Mouse (Mus musculus): Measurements from ENCODE around the gene Pdzrn4. TPM values are rescaled to one million over a fixed set of nuclear protein-coding genes. Genes with fewer than 3 reads are reported as not detected.
"Not testable (repeated sequence)": the region's sequence is repeated elsewhere in the genome, so short reads cannot be mapped to it uniquely, and the experiment has no call there.

Pdzrn4 gene
- polyA plus RNA-seq (2015; fragmentation: Nextera tagmentation; extraction: Ambion mirVana) = 0.02 TPM in 1 of 2 replicates, not detected in the other

DNA sequence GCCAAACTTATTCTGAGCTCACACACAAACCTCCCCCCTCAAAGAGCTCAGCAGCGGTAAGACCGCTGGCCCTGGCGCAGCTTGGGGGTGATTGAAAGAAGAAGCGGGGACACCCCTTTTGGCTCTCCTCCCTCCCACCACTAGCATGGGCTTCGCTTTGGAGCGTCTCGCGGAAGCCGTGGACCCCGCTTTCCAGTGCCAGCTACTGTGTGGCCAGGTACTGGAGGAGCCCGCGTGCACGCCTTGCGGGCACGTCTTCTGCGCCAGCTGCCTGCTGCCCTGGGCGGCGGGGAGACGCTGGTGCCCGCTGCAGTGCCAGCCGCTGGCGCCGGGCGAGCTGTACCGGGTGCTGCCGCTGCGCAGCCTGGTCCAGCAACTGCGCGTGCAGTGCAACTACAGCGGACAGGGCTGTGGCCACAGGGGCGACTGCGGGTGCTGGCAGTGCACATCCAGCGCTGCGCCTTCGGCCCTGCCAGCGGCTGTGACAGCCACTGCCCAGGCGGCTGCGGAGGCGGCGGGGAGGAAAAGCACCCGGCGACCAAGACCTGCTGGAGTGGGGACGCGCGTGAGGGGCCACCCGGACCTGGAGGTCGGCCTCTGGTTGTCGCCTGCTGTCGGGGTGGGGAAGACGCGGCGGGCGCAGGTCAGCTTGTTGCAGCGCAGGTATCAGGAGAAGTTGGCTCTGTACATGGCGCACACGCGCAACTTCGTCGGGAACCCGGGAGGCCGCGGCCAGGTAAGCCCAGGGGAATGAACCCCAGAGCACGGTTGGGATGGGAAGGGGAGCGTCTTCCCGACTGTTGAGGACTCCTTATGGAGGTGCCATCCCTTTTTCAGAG lies at the start of gene Pdzrn4:
Pdzrn4 (plus strand) TSS at position 112 of the 839 bp plus-strand sequence.
- Histone ChIP-seq H3K27ac (ENCODE audit: low read length) (no peak within 1 kb of the TSS), H3K4me1 (ENCODE audit: control insufficient read depth, low read depth, low read length) (no peaks in the 10 kb centered on the region), H3K9me3 (replicated peaks; ENCODE audit: control insufficient read depth, low read length) (no peaks in the 10 kb centered on the region), H3K4me3 (ENCODE audit: low read depth, low read length) (no peak within 1 kb of the TSS), H3K36me3 (ENCODE audit: control insufficient read depth, insufficient read depth) (no peaks in the 10 kb centered on the region), H3K27me3 (ENCODE audit: control insufficient read depth, insufficient read depth, low read depth, low read length) (peaks cover 19% of the 10 kb centered on the region), H3K9ac (ENCODE audit: low read depth, low read length) (no peak within 1 kb of the TSS), H3K4me2 (ENCODE audit: low read depth, low read length) (no peak within 1 kb of the TSS)
- no peak for ATAC-seq (ENCODE audit: low read depth)
- WGBS (ENCODE audit: insufficient replicate concordance) = 2% methylated on average over 65 of the region's 65 CpGs

GRCm38 (mm10) chr15:92347426-92347825 lies 49.3 kb upstream of the Pdzrn4 start:
- 39% methylated on average over 4 of the region's 4 CpGs for WGBS (ENCODE audit: insufficient replicate concordance)

DNA sequence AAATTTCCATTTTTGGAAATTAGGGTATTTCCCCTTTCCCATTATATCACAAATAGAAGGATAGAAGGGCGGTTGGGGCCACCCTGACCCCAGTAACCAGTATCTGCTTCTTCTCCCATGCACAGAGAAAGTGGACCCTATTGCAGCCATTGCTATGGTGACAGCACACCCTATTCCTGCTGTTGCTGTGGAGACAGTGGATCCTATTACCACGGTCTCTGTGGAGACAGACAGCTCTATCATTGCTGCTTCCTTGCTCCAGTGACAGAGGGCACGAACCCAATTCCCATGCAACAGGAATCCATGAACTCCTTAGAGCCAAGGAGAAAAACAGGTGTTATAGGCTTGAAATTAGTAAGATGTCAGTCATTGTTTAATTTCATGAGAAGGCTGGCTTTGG lies 48.8 kb upstream of the Pdzrn4 start:
- Histone ChIP-seq H3K9ac (ENCODE audit: low read depth, low read length) (no peak overlapping the region), H3K27me3 (ENCODE audit: control insufficient read depth, insufficient read depth, low read depth, low read length) (no peaks in the 10 kb centered on the region), H3K4me1 (ENCODE audit: control insufficient read depth, low read depth, low read length) (no peaks in the 10 kb centered on the region; the same call in 1 of the 2 replicates), H3K36me3 (ENCODE audit: control insufficient read depth, insufficient read depth) (no peaks in the 10 kb centered on the region), H3K27ac (ENCODE audit: low read length) (no peak overlapping the region), H3K4me3 (ENCODE audit: low read depth, low read length) (no peak overlapping the region), H3K4me2 (ENCODE audit: low read depth, low read length) (no peak overlapping the region), H3K9me3 (replicated peaks; ENCODE audit: control insufficient read depth, low read length) (no peaks in the 10 kb centered on the region)
- 40% methylated on average over 3 of the region's 3 CpGs for WGBS (ENCODE audit: insufficient replicate concordance)
- no peak for ATAC-seq (ENCODE audit: low read depth)

More at GRCm38 (mm10) chr15:92347426-92347825, 49.3 kb upstream of the Pdzrn4 start:
- Histone ChIP-seq H3K36me3 (ENCODE audit: control insufficient read depth, insufficient read depth) (no peaks in the 10 kb centered on the region), H3K27me3 (ENCODE audit: control insufficient read depth, insufficient read depth, low read depth, low read length) (no peaks in the 10 kb centered on the region), H3K4me2 (ENCODE audit: low read depth, low read length) (no peak overlapping the region), H3K9ac (ENCODE audit: low read depth, low read length) (no peak overlapping the region), H3K27ac (ENCODE audit: low read length) (no peak overlapping the region), H3K4me3 (ENCODE audit: low read depth, low read length) (no peak overlapping the region), H3K4me1 (ENCODE audit: control insufficient read depth, low read depth, low read length) (no peaks in the 10 kb centered on the region; the same call in 1 of the 2 replicates), H3K9me3 (replicated peaks; ENCODE audit: control insufficient read depth, low read length) (no peaks in the 10 kb centered on the region)
- no peak for ATAC-seq (ENCODE audit: low read depth)

DNA sequence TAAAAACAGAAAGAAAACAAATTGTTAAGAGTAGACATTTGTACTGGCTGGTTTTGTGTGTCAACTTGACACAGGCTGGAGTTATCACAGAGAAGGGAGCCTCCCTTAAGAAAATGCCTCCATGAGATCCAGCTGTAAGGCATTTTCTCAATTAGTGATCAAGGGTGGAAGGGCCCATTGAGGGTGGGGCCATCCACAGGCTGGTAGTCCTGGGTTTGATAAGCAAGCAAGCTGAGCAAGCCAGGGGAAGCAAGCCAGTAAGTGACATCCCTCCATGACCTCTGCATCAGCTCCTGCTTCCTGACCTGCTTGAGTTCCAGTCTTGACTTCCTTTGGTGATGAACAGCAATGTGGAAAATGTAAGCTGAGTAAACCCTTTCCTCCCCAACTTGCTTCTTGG lies 48.2 kb upstream of the Pdzrn4 start:
- H3K4me3 ChIP-seq (ENCODE audit: low read depth, low read length); H3K4me1 ChIP-seq (ENCODE audit: control insufficient read depth, low read depth, low read length); ATAC-seq (ENCODE audit: low read depth); H3K27me3 ChIP-seq (ENCODE audit: control insufficient read depth, insufficient read depth, low read depth, low read length); H3K4me2 ChIP-seq (ENCODE audit: low read depth, low read length); H3K9me3 ChIP-seq (replicated peaks; ENCODE audit: control insufficient read depth, low read length); H3K9ac ChIP-seq (ENCODE audit: low read depth, low read length); H3K27ac ChIP-seq (ENCODE audit: low read length); H3K36me3 ChIP-seq (ENCODE audit: control insufficient read depth, insufficient read depth): not testable (repeated sequence)

- Histone ChIP-seq H3K27me3 (ENCODE audit: control insufficient read depth, insufficient read depth, low read depth, low read length) (no peaks in the 10 kb centered on the region), H3K4me3 (ENCODE audit: low read depth, low read length) (no peak overlapping the region), H3K27ac (ENCODE audit: low read length) (no peak overlapping the region), H3K36me3 (ENCODE audit: control insufficient read depth, insufficient read depth) (no peaks in the 10 kb centered on the region), H3K9ac (ENCODE audit: low read depth, low read length) (no peak overlapping the region), H3K9me3 (replicated peaks; ENCODE audit: control insufficient read depth, low read length) (no peaks in the 10 kb centered on the region), H3K4me1 (ENCODE audit: control insufficient read depth, low read depth, low read length) (no peaks in the 10 kb centered on the region), H3K4me2 (ENCODE audit: low read depth, low read length) (no peak overlapping the region)
- no peak for ATAC-seq (ENCODE audit: low read depth)
- 43% methylated on average over 6 of the region's 6 CpGs for WGBS (ENCODE audit: insufficient replicate concordance)
Measured at GRCm38 (mm10) chr15:92364153-92364552, 32.5 kb upstream of the Pdzrn4 start.

- no peaks in the 10 kb centered on the region for H3K9me3 ChIP-seq (replicated peaks; ENCODE audit: control insufficient read depth, low read length)
- H3K27ac ChIP-seq (ENCODE audit: low read length) = no peak overlapping the region
- H3K4me2 ChIP-seq (ENCODE audit: low read depth, low read length) = no peak overlapping the region
- H3K4me3 ChIP-seq (ENCODE audit: low read depth, low read length) = no peak overlapping the region
- no peaks in the 10 kb centered on the region for H3K36me3 ChIP-seq (ENCODE audit: control insufficient read depth, insufficient read depth)
- no peak for ATAC-seq (ENCODE audit: low read depth)
- H3K4me1 ChIP-seq (ENCODE audit: control insufficient read depth, low read depth, low read length) = no peaks in the 10 kb centered on the region
- no peaks in the 10 kb centered on the region for H3K27me3 ChIP-seq (ENCODE audit: control insufficient read depth, insufficient read depth, low read depth, low read length)
- H3K9ac ChIP-seq (ENCODE audit: low read depth, low read length) = no peak overlapping the region
Measured at GRCm38 (mm10) chr15:92364592-92364991, 32.1 kb upstream of the Pdzrn4 start.

DNA sequence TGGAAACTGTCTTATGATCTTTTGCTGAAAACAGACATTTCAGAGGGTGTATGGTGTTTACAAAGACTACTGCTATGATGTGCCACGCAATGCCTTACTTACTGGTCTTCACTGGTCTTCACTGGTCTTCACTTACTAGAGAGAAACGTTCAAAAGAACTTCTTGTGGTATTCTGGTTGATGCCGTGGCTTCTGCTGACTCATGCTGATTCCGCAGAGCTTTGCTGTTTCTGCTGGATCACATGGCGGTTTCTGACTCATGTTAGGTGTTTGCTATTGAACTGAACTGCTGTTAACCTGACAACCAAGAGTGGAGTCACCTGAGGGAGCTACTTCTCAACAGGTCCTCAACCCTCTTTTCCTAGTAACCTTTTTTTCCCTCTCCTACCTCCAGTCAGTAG lies 1.9 kb upstream of the Pdzrn4 start:
- no peaks in the 10 kb centered on the region for H3K9me3 ChIP-seq (replicated peaks; ENCODE audit: control insufficient read depth, low read length)
- H3K27ac ChIP-seq (ENCODE audit: low read length) = no peak overlapping the region
- no peak overlapping the region for H3K4me2 ChIP-seq (ENCODE audit: low read depth, low read length)
- no peak overlapping the region for H3K9ac ChIP-seq (ENCODE audit: low read depth, low read length)
- H3K36me3 ChIP-seq (ENCODE audit: control insufficient read depth, insufficient read depth) = no peaks in the 10 kb centered on the region
- 47% methylated on average over 5 of the region's 5 CpGs for WGBS (ENCODE audit: insufficient replicate concordance)
- no peak for ATAC-seq (ENCODE audit: low read depth)
- H3K27me3 ChIP-seq (ENCODE audit: control insufficient read depth, insufficient read depth, low read depth, low read length) = peaks cover 19% of the 10 kb centered on the region
- no peak overlapping the region for H3K4me3 ChIP-seq (ENCODE audit: low read depth, low read length)
- H3K4me1 ChIP-seq (ENCODE audit: control insufficient read depth, low read depth, low read length) = no peaks in the 10 kb centered on the region

- Histone ChIP-seq H3K27ac (ENCODE audit: low read length) (no peak overlapping the region), H3K4me1 (ENCODE audit: control insufficient read depth, low read depth, low read length) (no peaks in the 10 kb centered on the region), H3K27me3 (ENCODE audit: control insufficient read depth, insufficient read depth, low read depth, low read length) (peaks cover 19% of the 10 kb centered on the region), H3K9ac (ENCODE audit: low read depth, low read length) (no peak overlapping the region), H3K4me2 (ENCODE audit: low read depth, low read length) (no peak overlapping the region), H3K9me3 (replicated peaks; ENCODE audit: control insufficient read depth, low read length) (no peaks in the 10 kb centered on the region), H3K4me3 (ENCODE audit: low read depth, low read length) (no peak overlapping the region), H3K36me3 (ENCODE audit: control insufficient read depth, insufficient read depth) (no peaks in the 10 kb centered on the region)
- 26% methylated on average over 2 of the region's 2 CpGs for WGBS (ENCODE audit: insufficient replicate concordance)
- ATAC-seq (ENCODE audit: low read depth) = no peak
Measured at GRCm38 (mm10) chr15:92398747-92399146, 2.1 kb downstream of the Pdzrn4 start.

DNA sequence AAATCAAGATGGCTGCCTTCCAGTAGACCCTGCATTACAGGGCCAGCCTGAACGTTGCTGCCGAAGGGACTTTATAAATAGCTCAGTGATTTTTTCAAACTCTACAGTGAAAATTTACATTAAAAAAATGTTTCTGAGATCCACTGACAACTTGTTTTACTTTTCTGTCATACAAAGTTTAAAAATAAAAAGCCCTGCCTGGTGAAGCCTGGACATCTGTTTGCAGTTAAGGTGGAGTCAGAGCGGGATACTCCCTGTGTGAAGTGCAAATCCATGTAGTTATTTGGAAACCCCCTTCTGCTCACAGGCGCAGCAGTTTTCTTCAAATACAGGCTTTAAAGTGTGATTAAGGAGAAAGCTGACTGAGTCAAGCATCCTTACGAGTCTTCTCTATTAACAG lies 2.6 kb downstream of the Pdzrn4 start:
- no peak overlapping the region for H3K4me2 ChIP-seq (ENCODE audit: low read depth, low read length)
- no peaks in the 10 kb centered on the region for H3K4me1 ChIP-seq (ENCODE audit: control insufficient read depth, low read depth, low read length)
- H3K27me3 ChIP-seq (ENCODE audit: control insufficient read depth, insufficient read depth, low read depth, low read length) = peaks cover 19% of the 10 kb centered on the region
- no peak overlapping the region for H3K27ac ChIP-seq (ENCODE audit: low read length)
- H3K9ac ChIP-seq (ENCODE audit: low read depth, low read length) = no peak overlapping the region
- ATAC-seq (ENCODE audit: low read depth) = no peak
- WGBS (ENCODE audit: insufficient replicate concordance) = 63% methylated on average over 5 of the region's 5 CpGs
- H3K4me3 ChIP-seq (ENCODE audit: low read depth, low read length) = no peak overlapping the region
- no peaks in the 10 kb centered on the region for H3K9me3 ChIP-seq (replicated peaks; ENCODE audit: control insufficient read depth, low read length)
- no peaks in the 10 kb centered on the region for H3K36me3 ChIP-seq (ENCODE audit: control insufficient read depth, insufficient read depth)
